Mouse (Mus musculus) midbrain, embryonic 12.5 days (tissue): ENCODE results near the gene Abcc3. TPM values are rescaled to one million over a fixed set of nuclear protein-coding genes. Genes with fewer than 3 reads are reported as not detected.

Experiments used
- ATAC-seq: fragments of 200-750 bp; cut with Nextera tagmentation; 2 replicates; pipeline ENCODE4 v1.8.0; 2017; ENCODE audit warnings: low read depth, moderate TSS enrichment, moderate library complexity; ENCODE audit not compliant: low FRiP score
- H3K27ac ChIP-seq: fragments of 300-500 bp; sonication (generic); replicated peaks from 2 replicates; pipeline ENCODE4 v1.5.1; 2016; ENCODE audit warnings: mild to moderate bottlenecking
- H3K27me3 ChIP-seq: fragments of 300-500 bp; sonication (generic); 2 replicates; pipeline ENCODE4 v1.6.1; 2016; ENCODE audit warnings: mild to moderate bottlenecking
- H3K36me3 ChIP-seq: fragments of 300-500 bp; sonication (generic); 2 replicates; pipeline ENCODE4 v1.6.1; 2016
- H3K4me1 ChIP-seq: fragments of 300-500 bp; sonication (generic); 2 replicates; pipeline ENCODE4 v1.6.1; 2016
- H3K4me2 ChIP-seq: fragments of 300-500 bp; sonication (generic); replicated peaks from 2 replicates; pipeline ENCODE4 v1.6.1; 2016; ENCODE audit warnings: mild to moderate bottlenecking, moderate library complexity
- H3K4me3 ChIP-seq: fragments of 300-500 bp; sonication (generic); 2 replicates; pipeline ENCODE4 v1.5.1; 2016; ENCODE audit warnings: mild to moderate bottlenecking
- H3K9ac ChIP-seq: fragments of 300-500 bp; sonication (generic); replicated peaks from 2 replicates; pipeline ENCODE4 v1.6.1; 2016; ENCODE audit warnings: mild to moderate bottlenecking, moderate library complexity
- H3K9me3 ChIP-seq: fragments of 300-500 bp; sonication (generic); 2 replicates; pipeline ENCODE4 v1.6.1; 2016; ENCODE audit warnings: mild to moderate bottlenecking
- WGBS: fragments of 180-500 bp; shearing (Covaris S2); methylation state at CpG from one replicate; pipeline ENCODE4 v1.1.7; 2016; 5-methylcytosine and 5-hydroxymethylcytosine counted together
- polyA plus RNA-seq: library from polyadenylated mRNA; unstranded; fragments of >200 nt; fragmentation: Nextera tagmentation; extraction: Ambion mirVana; gene quantifications from 2 replicates; pipeline ENCODE4 v1.2.1, GENCODE M21; 2016

Gene Abcc3
- 0.57 and 0.89 TPM in 2 replicates for polyA plus RNA-seq

GRCm38 (mm10) chr11:94392672-94393109 is at the start of gene Abcc3:
Gene Abcc3 (minus strand): TSS chr11:94392997.
- H3K4me3 ChIP-seq: 0 out of 2 replicates have a peak within 1 kb of the TSS, but pooled peaks have one; percentile 17
- peaks cover 37% of the 10 kb centered on the region for H3K27me3 ChIP-seq
- no peaks in the 10 kb centered on the region for H3K36me3 ChIP-seq
- H3K4me2 ChIP-seq: peak within 1 kb of the TSS; percentile 30; the same call in 1 of the 2 replicates
- ATAC-seq: no peak
- H3K4me1 ChIP-seq: 0 out of 2 replicates have a peak, but pooled peaks cover 6% of the 10 kb centered on the region
- H3K9me3 ChIP-seq: no peaks in the 10 kb centered on the region
- 14% methylated on average over 20 of the region's 20 CpGs for WGBS
- no peak within 1 kb of the TSS for H3K9ac ChIP-seq
- no peak within 1 kb of the TSS for H3K27ac ChIP-seq

GRCm38 (mm10) chr11:94441752-94442151 is 49.0 kb upstream of the Abcc3 start:
- WGBS: 61% methylated on average over 9 of the region's 9 CpGs
- H3K9ac ChIP-seq: 0 out of 2 replicates have a peak overlapping the region, but pooled peaks have one; percentile 15
- no peaks in the 10 kb centered on the region for H3K27me3 ChIP-seq
- ATAC-seq: no peak
- H3K27ac ChIP-seq: peak overlapping the region; percentile 52; the same call in 1 of the 2 replicates
- no peak overlapping the region for H3K4me2 ChIP-seq
- peaks cover 17% of the 10 kb centered on the region; the same call in 1 of the 2 replicates for H3K36me3 ChIP-seq
- H3K4me3 ChIP-seq: no peak overlapping the region
- no peaks in the 10 kb centered on the region for H3K9me3 ChIP-seq
- peaks cover 54% of the 10 kb centered on the region for H3K4me1 ChIP-seq

- 0 out of 2 replicates have a peak, but pooled peaks have one; percentile 51 for ATAC-seq
- no peaks in the 10 kb centered on the region for H3K27me3 ChIP-seq
- no peak overlapping the region for H3K4me2 ChIP-seq
- 0 out of 2 replicates have a peak overlapping the region, but pooled peaks have one; percentile 15 for H3K9ac ChIP-seq
- peak overlapping the region; percentile 52 for H3K27ac ChIP-seq
- peaks cover 53% of the 10 kb centered on the region for H3K4me1 ChIP-seq
- no peaks in the 10 kb centered on the region for H3K9me3 ChIP-seq
- H3K4me3 ChIP-seq: no peak overlapping the region
- peaks cover 17% of the 10 kb centered on the region; the same call in 1 of the 2 replicates for H3K36me3 ChIP-seq
- 12% methylated on average over 7 of the region's 7 CpGs for WGBS
Observed at GRCm38 (mm10) chr11:94441122-94441521, 48.3 kb upstream of the Abcc3 start.

- Histone ChIP-seq H3K4me2 (no peak overlapping the region), H3K27me3 (no peaks in the 10 kb centered on the region), H3K4me1 (peaks cover 46% of the 10 kb centered on the region), H3K27ac (0 out of 2 replicates have a peak overlapping the region, but pooled peaks have one; percentile 52), H3K36me3 (peaks cover 17% of the 10 kb centered on the region; the same call in 1 of the 2 replicates), H3K4me3 (no peak overlapping the region), H3K9me3 (no peaks in the 10 kb centered on the region), H3K9ac (no peak overlapping the region)
- 68% methylated on average over 6 of the region's 6 CpGs for WGBS
- no peak for ATAC-seq
Observed at GRCm38 (mm10) chr11:94440421-94440820, 47.6 kb upstream of the Abcc3 start.

- Histone ChIP-seq H3K4me1 (peaks cover 46% of the 10 kb centered on the region), H3K9ac (no peak overlapping the region), H3K4me2 (no peak overlapping the region), H3K4me3 (no peak overlapping the region), H3K27ac (peak overlapping the region; percentile 71), H3K27me3 (peaks cover 12% of the 10 kb centered on the region), H3K9me3 (no peaks in the 10 kb centered on the region), H3K36me3 (peaks cover 26% of the 10 kb centered on the region)
- ATAC-seq: peak; percentile 59
- WGBS: 33% methylated on average over 9 of the region's 9 CpGs
Observed at GRCm38 (mm10) chr11:94429011-94429651, 36.3 kb upstream of the Abcc3 start.

GRCm38 (mm10) chr11:94428091-94428835 is 35.5 kb upstream of the Abcc3 start:
- H3K4me2 ChIP-seq: no peak overlapping the region
- H3K9me3 ChIP-seq: no peaks in the 10 kb centered on the region
- ATAC-seq: peak; percentile 61
- no peak overlapping the region for H3K9ac ChIP-seq
- 50% methylated on average over 4 of the region's 4 CpGs for WGBS
- H3K4me3 ChIP-seq: no peak overlapping the region
- H3K4me1 ChIP-seq: peaks cover 45% of the 10 kb centered on the region
- H3K36me3 ChIP-seq: peaks cover 26% of the 10 kb centered on the region
- H3K27ac ChIP-seq: peak overlapping the region; percentile 71
- peaks cover 4% of the 10 kb centered on the region for H3K27me3 ChIP-seq

- Histone ChIP-seq H3K4me2 (no peak overlapping the region), H3K36me3 (peaks cover 17% of the 10 kb centered on the region)
- WGBS: 66% methylated on average over 14 of the region's 14 CpGs
Observed at GRCm38 (mm10) chr11:94425656-94426055, 32.9 kb upstream of the Abcc3 start.

GRCm38 (mm10) chr11:94425215-94425614 is 32.4 kb upstream of the Abcc3 start:
- ATAC-seq: no peak
- H3K27ac ChIP-seq: no peak overlapping the region
- H3K36me3 ChIP-seq: peaks cover 17% of the 10 kb centered on the region
- no peak overlapping the region for H3K4me2 ChIP-seq
- WGBS: 47% methylated on average over 5 of the region's 5 CpGs
- no peak overlapping the region for H3K9ac ChIP-seq
- H3K9me3 ChIP-seq: no peaks in the 10 kb centered on the region
- H3K27me3 ChIP-seq: no peaks in the 10 kb centered on the region
- no peak overlapping the region for H3K4me3 ChIP-seq
- H3K4me1 ChIP-seq: peaks cover 46% of the 10 kb centered on the region

More at GRCm38 (mm10) chr11:94425656-94426055, 32.9 kb upstream of the Abcc3 start:
- H3K9ac ChIP-seq: no peak overlapping the region
- H3K4me3 ChIP-seq: no peak overlapping the region
- H3K4me1 ChIP-seq: peaks cover 45% of the 10 kb centered on the region
- H3K27ac ChIP-seq: no peak overlapping the region
- H3K27me3 ChIP-seq: no peaks in the 10 kb centered on the region
- ATAC-seq: no peak
- no peaks in the 10 kb centered on the region for H3K9me3 ChIP-seq

- no peak overlapping the region for H3K9ac ChIP-seq
- H3K4me3 ChIP-seq: no peak overlapping the region
- H3K4me2 ChIP-seq: no peak overlapping the region
- peaks cover 17% of the 10 kb centered on the region for H3K36me3 ChIP-seq
- no peaks in the 10 kb centered on the region for H3K9me3 ChIP-seq
- H3K4me1 ChIP-seq: peaks cover 46% of the 10 kb centered on the region
- WGBS: 66% methylated on average over 15 of the region's 15 CpGs
- ATAC-seq: no peak
- 0 out of 2 replicates have a peak overlapping the region, but pooled peaks have one; percentile 1 for H3K27ac ChIP-seq
- H3K27me3 ChIP-seq: no peaks in the 10 kb centered on the region
Observed at GRCm38 (mm10) chr11:94424380-94424779, 31.6 kb upstream of the Abcc3 start.

GRCm38 (mm10) chr11:94423855-94424254 is 31.1 kb upstream of the Abcc3 start:
- peaks cover 18% of the 10 kb centered on the region for H3K36me3 ChIP-seq
- ATAC-seq: no peak
- H3K4me1 ChIP-seq: peaks cover 46% of the 10 kb centered on the region
- WGBS: 76% methylated on average over 5 of the region's 5 CpGs
- no peaks in the 10 kb centered on the region for H3K9me3 ChIP-seq
- H3K27me3 ChIP-seq: no peaks in the 10 kb centered on the region
- H3K4me3 ChIP-seq: no peak overlapping the region
- no peak overlapping the region for H3K4me2 ChIP-seq
- no peak overlapping the region for H3K9ac ChIP-seq
- no peak overlapping the region for H3K27ac ChIP-seq

- H3K27ac ChIP-seq: no peak overlapping the region
- peaks cover 32% of the 10 kb centered on the region for H3K36me3 ChIP-seq
- H3K9me3 ChIP-seq: no peaks in the 10 kb centered on the region
- peaks cover 38% of the 10 kb centered on the region for H3K4me1 ChIP-seq
- no peak for ATAC-seq
- H3K9ac ChIP-seq: no peak overlapping the region
- no peak overlapping the region for H3K4me2 ChIP-seq
- 77% methylated on average over 6 of the region's 6 CpGs for WGBS
- peaks cover 10% of the 10 kb centered on the region; the same call in 1 of the 2 replicates for H3K27me3 ChIP-seq
- H3K4me3 ChIP-seq: no peak overlapping the region
Observed at GRCm38 (mm10) chr11:94420991-94421390, 28.2 kb upstream of the Abcc3 start.

- peaks cover 11% of the 10 kb centered on the region for H3K27me3 ChIP-seq
- WGBS: 37% methylated on average over 7 of the region's 7 CpGs
- no peak overlapping the region for H3K4me3 ChIP-seq
- H3K36me3 ChIP-seq: peaks cover 30% of the 10 kb centered on the region
- no peak overlapping the region for H3K4me2 ChIP-seq
- H3K4me1 ChIP-seq: peaks cover 45% of the 10 kb centered on the region
- H3K9ac ChIP-seq: no peak overlapping the region
- H3K27ac ChIP-seq: no peak overlapping the region
- no peak for ATAC-seq
- H3K9me3 ChIP-seq: no peaks in the 10 kb centered on the region
Observed at GRCm38 (mm10) chr11:94420325-94420724, 27.5 kb upstream of the Abcc3 start.
